Mouse (Mus musculus): ENCODE measurements around the gene Agpat2. TPM values are rescaled to one million over a fixed set of nuclear protein-coding genes. Genes with fewer than 3 reads are reported as not detected.
A peak's percentile ranks its signal among the peaks of the same experiment; 100 is the strongest.

The Agpat2 gene
- polyA plus RNA-seq, 1 experiment: 515 TPM

GRCm38 (mm10) chr2:26585713-26586112, 18.5 kb downstream of the Agpat2 start:
- no peak overlapping the region for H3K27ac ChIP-seq (ENCODE audit: insufficient read depth, low read depth, low read length)
- H3K4me1 ChIP-seq (ENCODE audit: control insufficient read depth, insufficient read depth, insufficient read length, low read length): peaks cover 7% of the 10 kb centered on the region
- H3K27me3 ChIP-seq (ENCODE audit: control insufficient read depth, insufficient read depth, low read length): no peaks in the 10 kb centered on the region; the same call in 1 of the 2 replicates
- no peak for TF ChIP-seq CTCF (IDR thresholded peaks at IDR 0.05; ENCODE audit: extremely low read depth, insufficient read length, insufficient replicate concordance, low read depth, low read length)
- TF ChIP-seq POLR2A (IDR thresholded peaks at IDR 0.05; ENCODE audit: low read depth, low read length): no peak
- 47% methylated on average over 6 of the region's 6 CpGs for WGBS
- no peaks in the 10 kb centered on the region for H3K36me3 ChIP-seq (ENCODE audit: control insufficient read depth, insufficient read depth, low read length)
- peak overlapping the region; percentile 69 for H3K4me3 ChIP-seq (ENCODE audit: low read depth, low read length)

GRCm38 (mm10) chr2:26583640-26584039, 20.6 kb downstream of the Agpat2 start:
- peaks cover 7% of the 10 kb centered on the region for H3K4me1 ChIP-seq (ENCODE audit: control insufficient read depth, insufficient read depth, insufficient read length, low read length)
- no peaks in the 10 kb centered on the region for H3K36me3 ChIP-seq (ENCODE audit: control insufficient read depth, insufficient read depth, low read length)
- WGBS: 32% methylated on average over 11 of the region's 11 CpGs
- H3K27ac ChIP-seq (ENCODE audit: insufficient read depth, low read depth, low read length): peak overlapping the region; percentile 35
- no peak; the same call in 1 of the 2 replicates for TF ChIP-seq POLR2A (IDR thresholded peaks at IDR 0.05; ENCODE audit: low read depth, low read length)
- TF ChIP-seq CTCF (IDR thresholded peaks at IDR 0.05; ENCODE audit: extremely low read depth, insufficient read length, insufficient replicate concordance, low read depth, low read length): no peak
- H3K4me3 ChIP-seq (ENCODE audit: low read depth, low read length): peak overlapping the region; percentile 55
- H3K27me3 ChIP-seq (ENCODE audit: control insufficient read depth, insufficient read depth, low read length): no peaks in the 10 kb centered on the region; the same call in 1 of the 2 replicates

GRCm38 (mm10) chr2:26582741-26583140, 21.5 kb downstream of the Agpat2 start:
- Histone ChIP-seq H3K27ac (ENCODE audit: insufficient read depth, low read depth, low read length) (peak overlapping the region; percentile 35), H3K36me3 (ENCODE audit: control insufficient read depth, insufficient read depth, low read length) (no peaks in the 10 kb centered on the region), H3K4me1 (ENCODE audit: control insufficient read depth, insufficient read depth, insufficient read length, low read length) (peaks cover 7% of the 10 kb centered on the region), H3K4me3 (ENCODE audit: low read depth, low read length) (peak overlapping the region; percentile 14), H3K27me3 (ENCODE audit: control insufficient read depth, insufficient read depth, low read length) (no peaks in the 10 kb centered on the region; the same call in 1 of the 2 replicates)
- TF ChIP-seq POLR2A (IDR thresholded peaks at IDR 0.05; ENCODE audit: low read depth, low read length): no peak
- no peak for TF ChIP-seq CTCF (IDR thresholded peaks at IDR 0.05; ENCODE audit: extremely low read depth, insufficient read length, insufficient replicate concordance, low read depth, low read length)
- WGBS: 68% methylated on average over 7 of the region's 7 CpGs

GRCm38 (mm10) chr2:26582203-26582602, 22.0 kb downstream of the Agpat2 start:
- Histone ChIP-seq H3K4me3 (ENCODE audit: low read depth, low read length) (no peak overlapping the region), H3K36me3 (ENCODE audit: control insufficient read depth, insufficient read depth, low read length) (no peaks in the 10 kb centered on the region), H3K27ac (ENCODE audit: insufficient read depth, low read depth, low read length) (no peak overlapping the region), H3K27me3 (ENCODE audit: control insufficient read depth, insufficient read depth, low read length) (no peaks in the 10 kb centered on the region; the same call in 1 of the 2 replicates), H3K4me1 (ENCODE audit: control insufficient read depth, insufficient read depth, insufficient read length, low read length) (peaks cover 7% of the 10 kb centered on the region)
- WGBS: 63% methylated on average over 2 of the region's 2 CpGs
- TF ChIP-seq POLR2A (IDR thresholded peaks at IDR 0.05; ENCODE audit: low read depth, low read length): no peak
- no peak for TF ChIP-seq CTCF (IDR thresholded peaks at IDR 0.05; ENCODE audit: extremely low read depth, insufficient read length, insufficient replicate concordance, low read depth, low read length)

GRCm38 (mm10) chr2:26580751-26581150, 23.5 kb downstream of the Agpat2 start:
- 0 out of 2 replicates have a peak overlapping the region, but pooled peaks have one; percentile 10 for H3K27ac ChIP-seq (ENCODE audit: insufficient read depth, low read depth, low read length)
- no peak overlapping the region for H3K4me3 ChIP-seq (ENCODE audit: low read depth, low read length)
- H3K36me3 ChIP-seq (ENCODE audit: control insufficient read depth, insufficient read depth, low read length): no peaks in the 10 kb centered on the region
- H3K4me1 ChIP-seq (ENCODE audit: control insufficient read depth, insufficient read depth, insufficient read length, low read length): no peaks in the 10 kb centered on the region
- WGBS: 89% methylated on average over 5 of the region's 5 CpGs
- H3K27me3 ChIP-seq (ENCODE audit: control insufficient read depth, insufficient read depth, low read length): no peaks in the 10 kb centered on the region
- no peak for TF ChIP-seq POLR2A (IDR thresholded peaks at IDR 0.05; ENCODE audit: low read depth, low read length)
- no peak for TF ChIP-seq CTCF (IDR thresholded peaks at IDR 0.05; ENCODE audit: extremely low read depth, insufficient read length, insufficient replicate concordance, low read depth, low read length)

- H3K27ac ChIP-seq (ENCODE audit: insufficient read depth, low read depth, low read length): peak within 1 kb of the TSS; percentile 24; the same call in 1 of the 2 replicates
- TF ChIP-seq CTCF (IDR thresholded peaks at IDR 0.05; ENCODE audit: extremely low read depth, insufficient read length, insufficient replicate concordance, low read depth, low read length): no peak
- no peak for TF ChIP-seq POLR2A (IDR thresholded peaks at IDR 0.05; ENCODE audit: low read depth, low read length)
- H3K27me3 ChIP-seq (ENCODE audit: control insufficient read depth, insufficient read depth, low read length): no peaks in the 10 kb centered on the region
- H3K4me1 ChIP-seq (ENCODE audit: control insufficient read depth, insufficient read depth, insufficient read length, low read length): no peaks in the 10 kb centered on the region
- H3K36me3 ChIP-seq (ENCODE audit: control insufficient read depth, insufficient read depth, low read length): no peaks in the 10 kb centered on the region
- no peak within 1 kb of the TSS for H3K4me3 ChIP-seq (ENCODE audit: low read depth, low read length)
- WGBS: 89% methylated on average over 1 of the region's 1 CpGs
These were observed 24.5 kb downstream of the Agpat2 start, which contains the start of gene Egfl7 for GRCm38 (mm10) chr2:26579714-26580113. TSS of gene Egfl7 (plus strand) at chr2:26580014.

GRCm38 (mm10) chr2:26578369-26578768, 25.8 kb downstream of the Agpat2 start:
- H3K4me1 ChIP-seq (ENCODE audit: control insufficient read depth, insufficient read depth, insufficient read length, low read length): no peaks in the 10 kb centered on the region
- no peaks in the 10 kb centered on the region for H3K36me3 ChIP-seq (ENCODE audit: control insufficient read depth, insufficient read depth, low read length)
- H3K27me3 ChIP-seq (ENCODE audit: control insufficient read depth, insufficient read depth, low read length): no peaks in the 10 kb centered on the region
- WGBS: 71% methylated on average over 6 of the region's 6 CpGs
- H3K27ac ChIP-seq (ENCODE audit: insufficient read depth, low read depth, low read length): no peak overlapping the region; the same call in 1 of the 2 replicates
- H3K4me3 ChIP-seq (ENCODE audit: low read depth, low read length): no peak overlapping the region
- no peak for TF ChIP-seq CTCF (IDR thresholded peaks at IDR 0.05; ENCODE audit: extremely low read depth, insufficient read length, insufficient replicate concordance, low read depth, low read length)
- no peak for TF ChIP-seq POLR2A (IDR thresholded peaks at IDR 0.05; ENCODE audit: low read depth, low read length)
